Mouse (Mus musculus) limb, embryonic 13.5 days (tissue): ENCODE measurements at regions not wholly inside any gene's neighbourhood (a gene's known extent, or its start where the extent isn't known, plus 50 kb on each side); places are given as distances from the start of the nearest gene placed in this dataset.

Source experiments
- ATAC-seq: fragments of 200-750 bp; cut with Nextera tagmentation; 2 replicates; pipeline ENCODE4 v1.8.0; 2017; ENCODE audit warnings: low read depth, moderate number of reproducible peaks, moderate TSS enrichment; ENCODE audit not compliant: low FRiP score
- H3K27ac ChIP-seq: fragments of 300-500 bp; sonication (generic); 2 replicates; pipeline ENCODE4 v1.5.1; 2015; ENCODE audit warnings: inconsistent platforms, mild to moderate bottlenecking, moderate library complexity
- H3K27me3 ChIP-seq: fragments of 300-500 bp; sonication (generic); 2 replicates; pipeline ENCODE4 v1.6.1; 2015; ENCODE audit warnings: mild to moderate bottlenecking, inconsistent platforms
- H3K36me3 ChIP-seq: fragments of 300-500 bp; sonication (generic); 2 replicates; pipeline ENCODE4 v1.6.1; 2015; ENCODE audit warnings: inconsistent platforms, mild to moderate bottlenecking, moderate library complexity
- H3K4me1 ChIP-seq: fragments of 300-500 bp; sonication (generic); 2 replicates; pipeline ENCODE4 v1.6.1; 2015; ENCODE audit warnings: inconsistent platforms
- H3K4me2 ChIP-seq: fragments of 300-500 bp; sonication (generic); replicated peaks from 2 replicates; pipeline ENCODE4 v1.6.1; 2015; ENCODE audit warnings: inconsistent platforms, mild to moderate bottlenecking, moderate library complexity
- H3K4me3 ChIP-seq: fragments of 300-500 bp; sonication (generic); 2 replicates; pipeline ENCODE4 v1.5.1; 2015; ENCODE audit warnings: moderate library complexity, mild to moderate bottlenecking, inconsistent platforms
- H3K9ac ChIP-seq: fragments of 300-500 bp; sonication (generic); 2 replicates; pipeline ENCODE4 v1.6.1; 2015; ENCODE audit warnings: mild to moderate bottlenecking, inconsistent platforms
- H3K9me3 ChIP-seq: fragments of 300-500 bp; sonication (generic); 2 replicates; pipeline ENCODE4 v1.6.1; 2016; ENCODE audit warnings: inconsistent platforms
- WGBS: fragments of 180-500 bp; shearing (Covaris S2); methylation state at CpG from one replicate; pipeline ENCODE4 v1.1.7; 2015; 5-methylcytosine and 5-hydroxymethylcytosine counted together

GRCm38 (mm10) chr10:8667244-8667643 lies 148.6 kb upstream of the Ust start:
- no peaks in the 10 kb centered on the region for H3K27me3 ChIP-seq
- H3K27ac ChIP-seq: no peak overlapping the region
- H3K9me3 ChIP-seq: peaks cover 6% of the 10 kb centered on the region; the same call in 1 of the 2 replicates
- no peak overlapping the region for H3K4me3 ChIP-seq
- H3K9ac ChIP-seq: no peak overlapping the region
- H3K4me2 ChIP-seq: no peak overlapping the region
- no peaks in the 10 kb centered on the region for H3K4me1 ChIP-seq
- WGBS: 76% methylated on average over 2 of the region's 2 CpGs
- no peak for ATAC-seq
- H3K36me3 ChIP-seq: no peaks in the 10 kb centered on the region

GRCm38 (mm10) chr10:8658934-8659294 lies 140.3 kb upstream of the Ust start:
- Histone ChIP-seq H3K36me3 (no peaks in the 10 kb centered on the region), H3K4me3 (no peak overlapping the region), H3K9me3 (no peaks in the 10 kb centered on the region), H3K27me3 (no peaks in the 10 kb centered on the region), H3K4me1 (no peaks in the 10 kb centered on the region), H3K27ac (no peak overlapping the region), H3K4me2 (no peak overlapping the region), H3K9ac (no peak overlapping the region)
- 81% methylated on average over 3 of the region's 3 CpGs for WGBS
- no peak for ATAC-seq

- no peak for ATAC-seq
- Histone ChIP-seq H3K9ac (no peak overlapping the region), H3K4me1 (no peaks in the 10 kb centered on the region), H3K4me2 (no peak overlapping the region), H3K27me3 (no peaks in the 10 kb centered on the region), H3K36me3 (no peaks in the 10 kb centered on the region), H3K9me3 (no peaks in the 10 kb centered on the region), H3K4me3 (no peak overlapping the region), H3K27ac (no peak overlapping the region)
- WGBS: 82% methylated on average over 6 of the region's 6 CpGs
Measured at GRCm38 (mm10) chr10:8658024-8658933, 139.7 kb upstream of the Ust start.

- 73% methylated on average over 2 of the region's 2 CpGs for WGBS
Measured at GRCm38 (mm10) chr10:8657176-8658023, 138.8 kb upstream of the Ust start.

GRCm38 (mm10) chr10:8653651-8654050 lies 135.0 kb upstream of the Ust start:
- 85% methylated on average over 3 of the region's 3 CpGs for WGBS
- no peak overlapping the region for H3K4me2 ChIP-seq
- no peak overlapping the region for H3K9ac ChIP-seq
- no peak overlapping the region for H3K4me3 ChIP-seq
- no peaks in the 10 kb centered on the region for H3K27me3 ChIP-seq
- ATAC-seq: no peak
- H3K4me1 ChIP-seq: 0 out of 2 replicates have a peak, but pooled peaks cover 4% of the 10 kb centered on the region
- H3K9me3 ChIP-seq: no peaks in the 10 kb centered on the region
- no peaks in the 10 kb centered on the region for H3K36me3 ChIP-seq
- no peak overlapping the region for H3K27ac ChIP-seq

More at GRCm38 (mm10) chr10:8657176-8658023, 138.8 kb upstream of the Ust start:
- Histone ChIP-seq H3K27ac (no peak overlapping the region), H3K36me3 (no peaks in the 10 kb centered on the region), H3K9me3 (no peaks in the 10 kb centered on the region), H3K4me3 (no peak overlapping the region), H3K4me2 (no peak overlapping the region), H3K4me1 (no peaks in the 10 kb centered on the region), H3K27me3 (no peaks in the 10 kb centered on the region), H3K9ac (no peak overlapping the region)
- no peak for ATAC-seq

- peaks cover 9% of the 10 kb centered on the region for H3K9me3 ChIP-seq
- no peak overlapping the region for H3K4me3 ChIP-seq
- H3K27ac ChIP-seq: no peak overlapping the region
- ATAC-seq: no peak
- no peaks in the 10 kb centered on the region for H3K27me3 ChIP-seq
- H3K4me1 ChIP-seq: 0 out of 2 replicates have a peak, but pooled peaks cover 3% of the 10 kb centered on the region
- no peaks in the 10 kb centered on the region for H3K36me3 ChIP-seq
- H3K9ac ChIP-seq: no peak overlapping the region
- no peak overlapping the region for H3K4me2 ChIP-seq
- WGBS: 53% methylated on average over 3 of the region's 3 CpGs
Measured at GRCm38 (mm10) chr10:8642266-8642665, 123.6 kb upstream of the Ust start.

GRCm38 (mm10) chr10:8624229-8624911 lies 105.7 kb upstream of the Ust start:
- H3K4me3 ChIP-seq: no peak overlapping the region
- H3K4me1 ChIP-seq: no peaks in the 10 kb centered on the region
- no peak for ATAC-seq
- H3K9ac ChIP-seq: no peak overlapping the region
- H3K4me2 ChIP-seq: no peak overlapping the region
- no peak overlapping the region for H3K27ac ChIP-seq
- 84% methylated on average over 14 of the region's 14 CpGs for WGBS
- H3K9me3 ChIP-seq: peaks cover 3% of the 10 kb centered on the region; the same call in 1 of the 2 replicates
- H3K27me3 ChIP-seq: no peaks in the 10 kb centered on the region
- no peaks in the 10 kb centered on the region for H3K36me3 ChIP-seq

GRCm38 (mm10) chr10:8618676-8619075 lies 100.1 kb upstream of the Ust start:
- Histone ChIP-seq H3K9ac (no peak overlapping the region), H3K4me1 (no peaks in the 10 kb centered on the region), H3K4me3 (no peak overlapping the region), H3K27me3 (no peaks in the 10 kb centered on the region), H3K36me3 (no peaks in the 10 kb centered on the region), H3K9me3 (no peaks in the 10 kb centered on the region), H3K4me2 (no peak overlapping the region), H3K27ac (no peak overlapping the region)
- WGBS: 82% methylated on average over 1 of the region's 1 CpGs
- no peak for ATAC-seq

- no peaks in the 10 kb centered on the region for H3K36me3 ChIP-seq
- H3K27me3 ChIP-seq: no peaks in the 10 kb centered on the region
- 63% methylated on average over 4 of the region's 4 CpGs for WGBS
- no peak overlapping the region for H3K27ac ChIP-seq
- peak; percentile 67; the same call in 1 of the 2 replicates for ATAC-seq
- no peaks in the 10 kb centered on the region for H3K9me3 ChIP-seq
- H3K4me2 ChIP-seq: no peak overlapping the region
- no peak overlapping the region for H3K4me3 ChIP-seq
- no peak overlapping the region for H3K9ac ChIP-seq
- no peaks in the 10 kb centered on the region for H3K4me1 ChIP-seq
Measured at GRCm38 (mm10) chr10:8615452-8616025, 96.9 kb upstream of the Ust start.

GRCm38 (mm10) chr10:8589871-8590533 lies 71.4 kb upstream of the Ust start:
- no peak overlapping the region; the same call in 1 of the 2 replicates for H3K27ac ChIP-seq
- H3K9ac ChIP-seq: no peak overlapping the region
- no peaks in the 10 kb centered on the region for H3K36me3 ChIP-seq
- 0 out of 2 replicates have a peak, but pooled peaks cover 5% of the 10 kb centered on the region for H3K4me1 ChIP-seq
- H3K4me3 ChIP-seq: no peak overlapping the region
- no peaks in the 10 kb centered on the region for H3K27me3 ChIP-seq
- 62% methylated on average over 5 of the region's 5 CpGs for WGBS
- no peak for ATAC-seq
- H3K9me3 ChIP-seq: no peaks in the 10 kb centered on the region
- no peak overlapping the region for H3K4me2 ChIP-seq

GRCm38 (mm10) chr10:8589106-8589505 lies 70.5 kb upstream of the Ust start:
- H3K27me3 ChIP-seq: no peaks in the 10 kb centered on the region
- 0 out of 2 replicates have a peak, but pooled peaks cover 5% of the 10 kb centered on the region for H3K4me1 ChIP-seq
- no peak for ATAC-seq
- H3K9ac ChIP-seq: no peak overlapping the region
- H3K27ac ChIP-seq: no peak overlapping the region
- no peak overlapping the region for H3K4me2 ChIP-seq
- H3K36me3 ChIP-seq: no peaks in the 10 kb centered on the region
- H3K4me3 ChIP-seq: no peak overlapping the region
- H3K9me3 ChIP-seq: no peaks in the 10 kb centered on the region
- WGBS: 100% methylated on average over 1 of the region's 1 CpGs
